ENCODE assay signal across 10 mouse cellular contexts in the genomic region with DNA sequence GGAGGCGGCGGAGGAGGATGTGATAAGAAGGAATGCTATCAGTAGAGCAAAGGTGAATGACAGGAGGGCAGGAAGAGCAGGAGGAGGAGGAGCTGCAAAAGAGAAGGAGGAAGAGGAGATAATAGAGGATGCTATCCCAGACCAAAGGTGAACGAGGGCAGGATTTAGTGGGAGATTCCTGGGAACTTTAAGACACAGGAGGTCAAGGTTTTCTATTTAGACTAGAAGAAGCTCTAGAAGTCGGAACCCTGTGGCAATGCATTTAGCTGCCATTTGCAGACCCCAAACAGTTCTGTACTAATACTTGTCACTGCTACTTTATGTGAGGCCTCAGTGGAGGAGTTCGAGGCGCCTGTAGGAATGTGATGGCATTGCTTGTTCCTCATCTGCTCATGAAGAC. TPM values are rescaled to one million over a fixed set of nuclear protein-coding genes. Genes with fewer than 3 reads are reported as not detected.
DNase-seq lines count a peak whose midpoint lies in the region; ATAC-seq lines count a peak whose summit lies in the region.
"Had no signal": no experiment of that assay in that cellular context is flagged by ENCODE, and none has a peak within 500 bp of the region (broad histone marks: within the 10 kb centered on the region; RNA-seq: fewer than 3 reads in every experiment).

A gene (plus strand): TSS at position 301 of the 400 bp plus-strand sequence.

- H3K9ac ChIP-seq in heart, embryonic 11.5 days (ENCODE audit: low read depth, low read length): no peak within 1 kb of the TSS
- no peak within 1 kb of the TSS for H3K9ac ChIP-seq in forebrain, embryonic 14.5 days (ENCODE audit: low read length)
- H3K9ac ChIP-seq in midbrain, embryonic 16.5 days (ENCODE audit: low read depth, low read length): no peak within 1 kb of the TSS
- H3K9ac ChIP-seq: heart, embryonic 15.5 days had no signal

- no peak for ATAC-seq in heart, embryonic 11.5 days (replicated peaks; ENCODE audit: insufficient number of reproducible peaks, low FRiP score, low TSS enrichment)
- ATAC-seq in forebrain, embryonic 14.5 days: no peak
- ATAC-seq in midbrain, embryonic 16.5 days: no peak

- no peak within 1 kb of the TSS for H3K27ac ChIP-seq in heart, embryonic 11.5 days (ENCODE audit: low read depth, low read length)
- no peak within 1 kb of the TSS for H3K27ac ChIP-seq in forebrain, embryonic 14.5 days (ENCODE audit: low read depth, low read length)
- H3K27ac ChIP-seq in midbrain, embryonic 16.5 days (ENCODE audit: low read length): no peak within 1 kb of the TSS
- H3K27ac ChIP-seq: heart, embryonic 15.5 days had no signal

- DNase-seq in heart, adult 8-10 months (ENCODE audit: low spot score): no peak
- no peak for DNase-seq in adrenal gland, adult 2 months
- DNase-seq in forebrain, embryonic 14.5 days (ENCODE audit: low spot score): no peak
- no peak for DNase-seq in layer of hippocampus, postnatal 36 days
- DNase-seq in T-cell, adult 2 months (ENCODE audit: low spot score): no peak
- no peak for DNase-seq in cerebellum, adult 11 months

- no peaks in the 10 kb centered on the region for H3K36me3 ChIP-seq in heart, embryonic 11.5 days (ENCODE audit: control insufficient read depth, insufficient read depth, low read length)
- no peaks in the 10 kb centered on the region for H3K36me3 ChIP-seq in forebrain, embryonic 14.5 days (ENCODE audit: control insufficient read depth, insufficient read depth, low read length)
- no peaks in the 10 kb centered on the region for H3K36me3 ChIP-seq in midbrain, embryonic 16.5 days (ENCODE audit: control insufficient read depth, insufficient read depth, low read length)
- H3K36me3 ChIP-seq: heart, embryonic 15.5 days had no signal

- H3K4me2 ChIP-seq in heart, embryonic 11.5 days: no peak within 1 kb of the TSS
- no peak within 1 kb of the TSS for H3K4me2 ChIP-seq in forebrain, embryonic 14.5 days (ENCODE audit: low read length)
- no peak within 1 kb of the TSS for H3K4me2 ChIP-seq in midbrain, embryonic 16.5 days (ENCODE audit: low read length)
- H3K4me2 ChIP-seq: heart, embryonic 15.5 days had no signal

- H3K4me3 ChIP-seq in heart, embryonic 11.5 days (ENCODE audit: low read depth, low read length): no peak within 1 kb of the TSS
- H3K4me3 ChIP-seq in forebrain, embryonic 14.5 days (ENCODE audit: low read depth, low read length): no peak within 1 kb of the TSS
- no peak within 1 kb of the TSS for H3K4me3 ChIP-seq in midbrain, embryonic 16.5 days (ENCODE audit: low read depth, low read length)
- H3K4me3 ChIP-seq: heart, embryonic 15.5 days had no signal

- no peaks in the 10 kb centered on the region for H3K27me3 ChIP-seq in heart, embryonic 11.5 days (ENCODE audit: control insufficient read depth, insufficient read depth, low read length)
- no peaks in the 10 kb centered on the region for H3K27me3 ChIP-seq in forebrain, embryonic 14.5 days (replicated peaks; ENCODE audit: control insufficient read depth, insufficient read depth, low read length)
- no peaks in the 10 kb centered on the region for H3K27me3 ChIP-seq in midbrain, embryonic 16.5 days (ENCODE audit: control insufficient read depth, insufficient read depth, low read depth, low read length)
- H3K27me3 ChIP-seq: CH12.LX; heart, embryonic 15.5 days had no signal

- no peaks in the 10 kb centered on the region for H3K9me3 ChIP-seq in heart, embryonic 11.5 days (replicated peaks; ENCODE audit: control insufficient read depth, low read length)
- H3K9me3 ChIP-seq in forebrain, embryonic 14.5 days (replicated peaks; ENCODE audit: control insufficient read depth, low read length): no peaks in the 10 kb centered on the region
- no peaks in the 10 kb centered on the region for H3K9me3 ChIP-seq in midbrain, embryonic 16.5 days (replicated peaks; ENCODE audit: control insufficient read depth, low read length, poor library complexity, severe bottlenecking)
- H3K9me3 ChIP-seq: heart, embryonic 15.5 days had no signal

- 29% methylated on average over 6 of the region's 6 CpGs for WGBS in heart, embryonic 11.5 days (ENCODE audit: insufficient replicate concordance)
- 85% methylated on average over 6 of the region's 6 CpGs for WGBS in forebrain, embryonic 14.5 days
- 87% methylated on average over 6 of the region's 6 CpGs for WGBS in midbrain, embryonic 16.5 days

- H3K4me1 ChIP-seq in heart, embryonic 11.5 days (ENCODE audit: control insufficient read depth, insufficient read depth, low read length): no peaks in the 10 kb centered on the region
- H3K4me1 ChIP-seq in forebrain, embryonic 14.5 days (ENCODE audit: control insufficient read depth, insufficient read depth, low read length): no peaks in the 10 kb centered on the region
- no peaks in the 10 kb centered on the region for H3K4me1 ChIP-seq in midbrain, embryonic 16.5 days (ENCODE audit: control insufficient read depth, insufficient read depth, low read length)
- H3K4me1 ChIP-seq: heart, embryonic 15.5 days had no signal

RNA-seq across cellular contexts. Expression of the gene that starts here (rescaled TPM):
- 21.4 and 22.0 TPM in 2 replicates for polyA plus RNA-seq in heart, embryonic 11.5 days (2014; fragmentation: Nextera tagmentation; extraction: Ambion mirVana)
- total RNA-seq in heart, adult 8-10 months (2022): 10 to 100 TPM in 2 of 4 experiments, 1 to 10 TPM in 2; 9.1 to 13.0 (median 9.7) TPM
- 10 to 100 TPM; 25.2 to 52.4 TPM for total RNA-seq in adrenal gland, adult 2 months (2021)
- 42.1 and 55.3 TPM in 2 replicates for polyA plus RNA-seq in adrenal gland, adult 2 months (2012; rRNA removed)
- 10.3 and 10.8 TPM in 2 replicates for polyA plus RNA-seq in forebrain, embryonic 14.5 days (2014; fragmentation: Nextera tagmentation; extraction: Ambion mirVana)
- 10 to 100 TPM; 28.6 to 33.3 TPM for total RNA-seq in layer of hippocampus, postnatal 36 days (2021)
- 12.1 and 13.8 TPM in 2 replicates for polyA plus RNA-seq in midbrain, embryonic 16.5 days (2015; fragmentation: Nextera tagmentation; extraction: Ambion mirVana)
